Mouse (Mus musculus): ENCODE data around the gene Cep162. TPM values are rescaled to one million over a fixed set of nuclear protein-coding genes. Genes with fewer than 3 reads are reported as not detected.

The Cep162 gene
- polyA plus RNA-seq (2015; fragmentation: Nextera tagmentation; extraction: Ambion mirVana) = 2.1 and 4.0 TPM in 2 replicates

GRCm38 (mm10) chr9:87254903-87255695 is at the start of gene Cep162:
Cep162 (minus strand) TSS chr9:87255536.

GRCm38 (mm10) chr9:87144106-87144505 is 111.2 kb downstream of the Cep162 start, which contains the start of gene Mrap2:
Mrap2 (plus strand) TSS chr9:87144306.

Other genes starting within 250 kb of the Cep162 start
- 4.1 and 5.7 TPM in 2 replicates for gene Ripply2, start 240.0 kb downstream of the Cep162 start, polyA plus RNA-seq (2015; fragmentation: Nextera tagmentation; extraction: Ambion mirVana)
- 50.0 and 75.4 TPM in 2 replicates for gene Cyb5r4, start 233.5 kb downstream of the Cep162 start, polyA plus RNA-seq (2015; fragmentation: Nextera tagmentation; extraction: Ambion mirVana)
- gene Mrap2, start 111.2 kb downstream of the Cep162 start, polyA plus RNA-seq (2015; fragmentation: Nextera tagmentation; extraction: Ambion mirVana) = 0.80 and 1.4 TPM in 2 replicates